Mouse (Mus musculus) spleen, adult 18-20 months (tissue): ENCODE results near the gene Tescl.
A peak's percentile ranks its signal among the peaks of the same experiment; 100 is the strongest.

Experiments used
- DNase-seq, 2 experiments: peaks; one replicate each; pipeline ENCODE4 v3.0.0; 2022; ENCODE audit warnings: mixed read lengths in 2 of 2

The Tescl gene

GRCm38 (mm10) chr7:24333304-24333986, at the start of gene Tescl:
Gene Tescl, minus strand, starts transcription at chr7:24333936.
- no peak for DNase-seq

GRCm38 (mm10) chr7:24382730-24383372, 49.1 kb upstream of the Tescl start:
- DNase-seq, result no peak

GRCm38 (mm10) chr7:24380370-24380769, 46.6 kb upstream of the Tescl start:
- no peak for DNase-seq

GRCm38 (mm10) chr7:24379934-24380333, 46.2 kb upstream of the Tescl start:
- peak; percentile 49 to 57 for DNase-seq

GRCm38 (mm10) chr7:24378049-24378701, 44.4 kb upstream of the Tescl start:
- DNase-seq, result no peak

GRCm38 (mm10) chr7:24377091-24377865, 43.5 kb upstream of the Tescl start:
- DNase-seq, result no peak

- DNase-seq, result no peak
Measured at GRCm38 (mm10) chr7:24376456-24376855, 42.7 kb upstream of the Tescl start.

GRCm38 (mm10) chr7:24373538-24374379, 40.0 kb upstream of the Tescl start:
- peak; percentile 67 to 72 for DNase-seq

GRCm38 (mm10) chr7:24372786-24373185, 39.0 kb upstream of the Tescl start:
- no peak for DNase-seq

GRCm38 (mm10) chr7:24372300-24372699, 38.6 kb upstream of the Tescl start:
- no peak for DNase-seq

GRCm38 (mm10) chr7:24371809-24372145, 38.0 kb upstream of the Tescl start:
- no peak for DNase-seq

GRCm38 (mm10) chr7:24371012-24371808, 37.5 kb upstream of the Tescl start:
- DNase-seq, result no peak

GRCm38 (mm10) chr7:24369731-24370541, 36.2 kb upstream of the Tescl start, which contains the start of gene Kcnn4:
Gene Kcnn4, plus strand, starts transcription at chr7:24370263.
- peak; percentile 33 to 41 for DNase-seq

GRCm38 (mm10) chr7:24368946-24369345, 35.2 kb upstream of the Tescl start:
- no peak for DNase-seq

GRCm38 (mm10) chr7:24368226-24368625, 34.5 kb upstream of the Tescl start:
- DNase-seq, result no peak

- DNase-seq, result no peak
Measured at GRCm38 (mm10) chr7:24366716-24367632, 33.2 kb upstream of the Tescl start.

GRCm38 (mm10) chr7:24365258-24366014, 31.7 kb upstream of the Tescl start:
- no peak for DNase-seq

GRCm38 (mm10) chr7:24364827-24365226, 31.1 kb upstream of the Tescl start:
- DNase-seq, result peak; percentile 67 to 89

- peak in 1 of 2 experiments; percentile 41 for DNase-seq
Measured at GRCm38 (mm10) chr7:24363228-24363627, 29.5 kb upstream of the Tescl start.
